Mouse (Mus musculus) heart, adult 2 months (tissue): ENCODE data around the gene Sorcs2. TPM values are rescaled to one million over a fixed set of nuclear protein-coding genes. Genes with fewer than 3 reads are reported as not detected.

Experiments
- DNase-seq, 2 experiments: peaks; one replicate each; pipeline ENCODE4 v3.0.0; 2021
- H3K27ac ChIP-seq: fragments of 200-600 bp; 2 replicates; pipeline ENCODE4 v1.8.1; 2022
- H3K27me3 ChIP-seq: fragments of 200-500 bp; 2 replicates; pipeline ENCODE4 v1.6.1; 2012; ENCODE audit warnings: mild to moderate bottlenecking, low read length, inconsistent platforms, mixed read lengths; ENCODE audit not compliant: control insufficient read depth, insufficient read depth
- H3K36me3 ChIP-seq: fragments of 200-500 bp; 2 replicates; pipeline ENCODE4 v1.6.1; 2012; ENCODE audit warnings: low read length, inconsistent platforms; ENCODE audit not compliant: control insufficient read depth, insufficient read depth
- H3K4me1 ChIP-seq: fragments of 200-500 bp; 2 replicates; pipeline ENCODE4 v1.6.1; 2011; ENCODE audit warnings: low read length; ENCODE audit not compliant: control insufficient read depth, insufficient read depth
- H3K4me3 ChIP-seq: fragments of 200-600 bp; 2 replicates; pipeline ENCODE4 v1.8.1; 2022
- H3K79me2 ChIP-seq: fragments of 200-500 bp; replicated peaks from 2 replicates; pipeline ENCODE4 v1.6.1; 2012; ENCODE audit warnings: mild to moderate bottlenecking, inconsistent platforms, low read length, moderate library complexity, mixed read lengths; ENCODE audit not compliant: control insufficient read depth, insufficient read depth
- H3K9ac ChIP-seq: fragments of 200-500 bp; 2 replicates; pipeline ENCODE4 v1.6.1; 2012; ENCODE audit warnings: low read depth, mild to moderate bottlenecking, control low read depth, inconsistent platforms, low read length, mixed read lengths
- CTCF ChIP-seq: fragments of 200-600 bp; IDR thresholded peaks from 2 replicates; pipeline ENCODE4 v1.8.1; 2022; ENCODE audit warnings: antibody characterized with exemption, mild to moderate bottlenecking, moderate library complexity
- EP300 ChIP-seq: fragments of 200-500 bp; IDR thresholded peaks from 2 replicates; pipeline ENCODE4 v1.6.1; 2011; ENCODE audit warnings: low read depth, low read length, control low read depth; ENCODE audit not compliant: insufficient read depth
- POLR2A ChIP-seq: fragments of 200-500 bp; IDR thresholded peaks from 2 replicates; pipeline ENCODE4 v1.6.1; 2011; ENCODE audit warnings: mild to moderate bottlenecking, low read depth, low read length, control low read depth; ENCODE audit not compliant: insufficient read depth
- WGBS: fragments of 180-500 bp; shearing (Covaris S2); methylation state at CpG from one replicate; pipeline ENCODE4 v1.1.7; 2018; 5-methylcytosine and 5-hydroxymethylcytosine counted together
- intact Hi-C: fragments of 180-260 bp; cut with DNase I; formaldehyde crosslinking; loops from one replicate; pipeline ENCODE4 v1.15.1; 2025
- polyA plus RNA-seq: library from polyadenylated mRNA; depleted of rRNA; stranded (reverse); fragments of >200 nt; gene quantifications from 2 replicates; pipeline ENCODE4 v1.2.3, GENCODE M21; 2012
- total RNA-seq, 2 experiments: library from RNA; stranded (reverse); gene quantifications; 2 replicates each; pipeline ENCODE4 v1.2.3; 2021

Gene Sorcs2
- total and polyA plus RNA-seq, 3 experiments, result 6.0 to 9.0 (median 7.7) TPM

DNA sequence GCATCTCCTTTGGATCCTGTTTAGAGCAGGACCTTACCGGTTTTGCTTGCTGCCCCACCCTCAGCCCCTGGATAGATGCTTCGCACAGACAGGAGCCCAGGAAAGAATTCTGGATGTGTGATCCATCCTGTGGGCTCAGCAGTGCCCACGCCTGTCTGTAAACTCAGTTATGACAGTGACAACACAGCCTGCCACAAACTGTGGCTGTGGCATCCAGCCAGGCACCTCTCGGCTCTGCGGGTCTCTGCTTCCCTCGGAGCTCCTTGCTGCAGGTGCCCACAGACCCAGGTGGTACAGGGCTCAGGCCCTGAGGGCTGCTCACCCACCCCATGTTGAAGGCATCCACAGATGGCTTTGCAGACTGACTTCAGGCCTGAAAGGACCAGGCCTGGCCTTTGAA is 30.0 kb downstream of the Sorcs2 start:
- no peak overlapping the region for H3K4me3 ChIP-seq
- H3K9ac ChIP-seq, result no peak overlapping the region
- H3K4me1 ChIP-seq, result peaks cover 10% of the 10 kb centered on the region
- no peaks in the 10 kb centered on the region for H3K27me3 ChIP-seq
- H3K79me2 ChIP-seq, result no peaks in the 10 kb centered on the region
- intact Hi-C loops, result no loop called here
- no peak for DNase-seq
- no peaks in the 10 kb centered on the region for H3K36me3 ChIP-seq
- 0 out of 2 replicates have a peak, but pooled peaks have one; percentile 2 for TF ChIP-seq EP300
- no peak for TF ChIP-seq CTCF
- TF ChIP-seq POLR2A, result no peak
- WGBS, result 68% methylated on average over 6 of the region's 6 CpGs
- peak overlapping the region; percentile 81; the same call in 1 of the 2 replicates for H3K27ac ChIP-seq

DNA sequence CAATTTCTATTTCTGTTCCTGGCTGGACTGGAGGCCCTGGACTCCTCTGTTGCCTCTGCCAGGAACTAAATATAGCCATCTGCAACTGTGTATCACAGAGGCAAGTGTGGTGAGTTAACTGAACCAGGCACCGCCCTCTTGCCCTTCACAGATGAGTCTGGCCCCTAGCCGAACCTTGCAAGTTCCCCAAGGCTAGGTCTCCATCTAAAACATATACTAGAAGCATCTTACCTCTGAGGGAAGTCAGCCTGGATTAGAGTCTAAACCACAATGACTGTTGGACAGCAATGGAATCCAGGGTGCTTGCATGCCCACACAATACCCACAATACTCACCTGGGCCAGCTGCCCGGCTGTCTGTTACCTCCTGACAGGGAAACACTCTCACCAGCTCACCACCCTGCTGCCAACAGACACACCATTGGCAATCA is 30.7 kb downstream of the Sorcs2 start:
- peak; percentile 50 to 74 for DNase-seq
- Histone ChIP-seq H3K9ac (no peak overlapping the region), H3K79me2 (no peaks in the 10 kb centered on the region), H3K4me1 (peaks cover 10% of the 10 kb centered on the region), H3K27me3 (no peaks in the 10 kb centered on the region), H3K4me3 (no peak overlapping the region), H3K27ac (peak overlapping the region; percentile 81), H3K36me3 (no peaks in the 10 kb centered on the region)
- TF ChIP-seq EP300 (0 out of 2 replicates have a peak, but pooled peaks have one; percentile 10), POLR2A (no peak)
- WGBS, result 34% methylated on average over 3 of the region's 3 CpGs
- intact Hi-C loops, result no loop called here

DNA sequence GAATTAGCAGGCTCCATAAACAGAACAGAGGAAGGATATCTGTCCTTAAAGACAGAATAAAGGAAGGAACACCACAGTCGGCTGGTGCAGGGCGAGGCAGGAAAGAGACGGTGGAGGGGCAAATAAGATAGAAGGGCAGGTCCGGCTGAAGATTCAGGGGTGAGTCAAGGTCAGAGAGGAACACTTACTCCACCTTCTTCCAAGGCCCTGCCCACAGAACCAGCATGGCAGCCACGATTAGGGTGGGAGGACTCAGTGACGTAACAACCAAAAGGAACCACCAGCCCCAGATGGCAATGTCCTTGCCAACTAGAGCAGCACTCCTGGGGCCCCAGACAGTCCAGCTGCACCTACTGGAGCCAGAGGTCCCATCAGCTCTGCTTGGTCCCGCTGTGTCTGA is 36.2 kb downstream of the Sorcs2 start:
- Histone ChIP-seq H3K9ac (no peak overlapping the region), H3K36me3 (no peaks in the 10 kb centered on the region), H3K27ac (no peak overlapping the region), H3K79me2 (no peaks in the 10 kb centered on the region), H3K4me3 (no peak overlapping the region), H3K4me1 (peaks cover 5% of the 10 kb centered on the region; the same call in 1 of the 2 replicates), H3K27me3 (no peaks in the 10 kb centered on the region)
- WGBS, result 52% methylated on average over 7 of the region's 7 CpGs
- TF ChIP-seq POLR2A (no peak), EP300 (no peak), CTCF (no peak)
- no peak for DNase-seq
- intact Hi-C loops, result no loop called here

DNA sequence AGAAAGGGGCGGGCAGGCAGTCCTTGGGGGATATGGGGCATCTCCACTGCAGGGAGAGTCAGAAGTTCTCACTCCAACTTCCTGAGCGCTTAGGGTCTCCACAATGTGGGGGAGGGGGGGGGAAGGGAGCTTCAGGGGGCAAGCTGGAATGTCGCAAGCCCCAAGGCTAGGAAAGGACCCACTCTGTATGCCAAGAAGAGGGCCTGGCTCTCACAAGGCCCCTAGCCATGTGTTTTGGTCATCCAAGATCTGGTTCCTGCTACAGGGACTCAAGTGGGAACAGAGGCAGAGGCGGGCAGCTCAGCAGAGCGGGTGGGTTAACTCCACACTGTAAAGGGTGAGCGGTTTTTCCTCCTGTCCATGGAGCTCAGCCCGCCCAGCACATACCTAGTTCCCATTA is 37.6 kb downstream of the Sorcs2 start:
- Histone ChIP-seq H3K4me1 (peaks cover 2% of the 10 kb centered on the region; the same call in 1 of the 2 replicates), H3K79me2 (no peaks in the 10 kb centered on the region), H3K27me3 (no peaks in the 10 kb centered on the region), H3K27ac (no peak overlapping the region), H3K9ac (no peak overlapping the region), H3K4me3 (no peak overlapping the region), H3K36me3 (no peaks in the 10 kb centered on the region)
- TF ChIP-seq CTCF (no peak), EP300 (no peak), POLR2A (no peak)
- WGBS, result 94% methylated on average over 7 of the region's 7 CpGs
- intact Hi-C loops, result no loop called here
- DNase-seq, result no peak

DNA sequence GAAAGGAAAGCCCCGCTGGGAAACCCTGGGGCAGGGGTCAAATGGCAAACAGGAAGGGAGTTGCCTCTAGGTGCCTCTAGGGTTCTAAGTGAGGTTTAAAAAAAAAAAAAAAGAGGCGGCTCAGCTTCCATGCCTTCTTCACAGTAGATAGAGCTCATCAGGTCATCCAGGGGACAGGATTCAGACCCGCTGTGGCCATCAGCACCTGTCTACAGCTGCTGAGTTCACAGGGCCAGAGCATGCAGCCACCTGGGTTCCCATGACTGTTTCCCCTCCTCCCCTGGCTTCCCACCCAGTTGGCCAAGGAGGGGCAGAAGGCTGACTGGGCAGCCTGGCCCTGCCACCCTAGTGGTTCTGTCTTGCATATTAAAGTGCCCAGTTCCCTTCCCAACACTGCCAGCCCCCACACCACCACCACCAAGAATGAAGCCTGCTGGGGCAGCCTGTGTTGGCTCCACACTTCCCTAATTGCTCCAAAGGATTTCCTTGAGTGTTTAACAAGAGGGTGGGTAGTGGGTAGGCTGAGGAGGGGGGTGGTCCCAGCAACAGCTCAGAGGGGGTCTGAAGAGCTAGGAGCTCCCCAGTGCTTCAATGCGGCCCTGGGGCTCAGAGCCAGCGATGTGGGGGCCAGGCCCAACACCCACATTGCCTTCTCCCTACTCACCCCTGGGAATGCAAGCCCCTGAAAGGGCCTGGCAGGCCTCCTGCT is 38.2 kb downstream of the Sorcs2 start:
- H3K4me1 ChIP-seq, result peaks cover 2% of the 10 kb centered on the region; the same call in 1 of the 2 replicates
- no peaks in the 10 kb centered on the region for H3K79me2 ChIP-seq
- H3K27me3 ChIP-seq, result no peaks in the 10 kb centered on the region
- no peak overlapping the region for H3K9ac ChIP-seq
- no peak overlapping the region for H3K4me3 ChIP-seq
- no peaks in the 10 kb centered on the region for H3K36me3 ChIP-seq
- no peak for DNase-seq
- no peak for TF ChIP-seq EP300
- no peak for TF ChIP-seq CTCF
- no peak for TF ChIP-seq POLR2A
- 64% methylated on average over 5 of the region's 5 CpGs for WGBS
- intact Hi-C loops, result no loop called here
- no peak overlapping the region for H3K27ac ChIP-seq

DNA sequence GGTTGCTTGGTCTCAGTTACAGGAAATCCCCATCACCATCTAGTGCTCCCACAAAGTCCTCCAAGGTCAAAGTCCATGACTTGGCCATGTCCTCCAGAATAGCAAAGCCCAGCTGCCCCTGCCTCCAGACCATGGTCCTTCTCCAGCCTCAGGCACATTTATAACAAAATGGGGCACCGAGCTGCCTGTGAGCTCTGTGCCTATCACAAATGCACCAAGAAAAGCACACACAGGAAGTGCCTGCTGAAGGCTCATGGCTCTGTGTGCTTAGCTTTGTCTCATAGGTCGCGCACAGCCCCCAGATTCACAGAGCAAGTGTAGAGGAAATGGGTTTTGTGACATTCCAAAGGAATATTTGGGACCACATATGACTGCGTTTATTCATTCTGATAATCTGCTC is 39.8 kb downstream of the Sorcs2 start:
- no peak for TF ChIP-seq POLR2A
- no peak for TF ChIP-seq CTCF
- no peak for TF ChIP-seq EP300
- Histone ChIP-seq H3K27me3 (no peaks in the 10 kb centered on the region), H3K36me3 (no peaks in the 10 kb centered on the region), H3K27ac (no peak overlapping the region), H3K9ac (no peak overlapping the region), H3K4me3 (no peak overlapping the region), H3K4me1 (peaks cover 3% of the 10 kb centered on the region), H3K79me2 (no peaks in the 10 kb centered on the region)
- no peak for DNase-seq
- intact Hi-C loops, result no loop called here
- 54% methylated on average over 4 of the region's 4 CpGs for WGBS
